Mouse (Mus musculus): ENCODE measurements around the gene Kcnc4.

DNA sequence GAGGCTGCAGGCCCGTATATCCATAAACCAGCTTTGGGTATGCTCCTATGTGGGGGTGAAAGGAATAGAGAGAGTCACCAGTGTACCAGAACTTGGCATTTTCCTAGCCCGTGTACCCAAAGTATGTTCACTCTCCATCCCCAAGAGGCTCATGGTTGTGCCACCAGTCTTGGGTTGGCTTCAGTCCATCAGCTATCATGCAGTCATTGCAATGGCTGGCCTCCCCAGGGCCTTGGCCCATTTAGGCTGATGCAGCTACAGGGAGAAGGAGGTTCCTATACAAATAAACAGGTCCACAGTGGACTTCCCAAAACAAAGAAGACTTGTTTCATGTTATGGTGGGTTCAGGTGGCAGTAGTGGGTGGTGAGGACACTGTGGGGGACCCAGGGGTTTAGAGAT lies 21.7 kb downstream of the Kcnc4 start:
- no peak for TF ChIP-seq CTCF (IDR thresholded peaks at IDR 0.05; ENCODE audit: borderline replicate concordance, insufficient read depth, low read length)
- no peak for TF ChIP-seq POLR2A (IDR thresholded peaks at IDR 0.05; ENCODE audit: low read depth, low read length)
